Mouse (Mus musculus): ENCODE measurements at regions not wholly inside any gene's neighbourhood (a gene's known extent, or its start where the extent isn't known, plus 50 kb on each side); places are given as distances from the start of the nearest gene placed in this dataset.

- Histone ChIP-seq H3K4me2 (replicated peaks) (no peak overlapping the region), H3K9ac (no peak overlapping the region), H3K27me3 (no peaks in the 10 kb centered on the region), H3K27ac (replicated peaks) (no peak overlapping the region), H3K4me1 (no peaks in the 10 kb centered on the region), H3K36me3 (no peaks in the 10 kb centered on the region), H3K4me3 (replicated peaks) (no peak overlapping the region), H3K9me3 (replicated peaks) (no peaks in the 10 kb centered on the region)
- no peak for ATAC-seq (ENCODE audit: insufficient number of reproducible peaks, low FRiP score, low TSS enrichment, low read depth)
- 63% methylated on average over 2 of the region's 2 CpGs for WGBS
Measured at GRCm38 (mm10) chr2:143306571-143306925, 228.3 kb downstream of the Otor start.

GRCm38 (mm10) chr2:143325486-143325885, 220.5 kb upstream of the Pcsk2 start:
- no peak overlapping the region for H3K9ac ChIP-seq
- no peaks in the 10 kb centered on the region for H3K4me1 ChIP-seq
- H3K36me3 ChIP-seq = no peaks in the 10 kb centered on the region
- no peak overlapping the region for H3K27ac ChIP-seq (replicated peaks)
- H3K4me2 ChIP-seq (replicated peaks) = no peak overlapping the region
- no peaks in the 10 kb centered on the region for H3K27me3 ChIP-seq
- H3K4me3 ChIP-seq (replicated peaks) = no peak overlapping the region
- H3K9me3 ChIP-seq (replicated peaks) = no peaks in the 10 kb centered on the region
- ATAC-seq (ENCODE audit: insufficient number of reproducible peaks, low FRiP score, low TSS enrichment, low read depth) = no peak

- Histone ChIP-seq H3K9me3 (replicated peaks) (no peaks in the 10 kb centered on the region), H3K4me2 (replicated peaks) (no peak overlapping the region), H3K4me3 (replicated peaks) (no peak overlapping the region), H3K9ac (no peak overlapping the region), H3K4me1 (no peaks in the 10 kb centered on the region), H3K27me3 (no peaks in the 10 kb centered on the region), H3K27ac (replicated peaks) (no peak overlapping the region), H3K36me3 (no peaks in the 10 kb centered on the region)
- no peak for ATAC-seq (ENCODE audit: insufficient number of reproducible peaks, low FRiP score, low TSS enrichment, low read depth)
Measured at GRCm38 (mm10) chr2:143332071-143332470, 213.9 kb upstream of the Pcsk2 start.

GRCm38 (mm10) chr2:143340364-143340763, 205.6 kb upstream of the Pcsk2 start:
- WGBS = 36% methylated on average over 5 of the region's 5 CpGs
- Histone ChIP-seq H3K4me1 (no peaks in the 10 kb centered on the region), H3K9ac (no peak overlapping the region), H3K27ac (replicated peaks) (peak overlapping the region; percentile 18; the same call in 1 of the 2 replicates), H3K9me3 (replicated peaks) (no peaks in the 10 kb centered on the region), H3K4me2 (replicated peaks) (no peak overlapping the region), H3K27me3 (no peaks in the 10 kb centered on the region), H3K36me3 (no peaks in the 10 kb centered on the region), H3K4me3 (replicated peaks) (no peak overlapping the region)
- no peak for ATAC-seq (ENCODE audit: insufficient number of reproducible peaks, low FRiP score, low TSS enrichment, low read depth)

- Histone ChIP-seq H3K4me3 (replicated peaks) (no peak overlapping the region), H3K4me1 (no peaks in the 10 kb centered on the region), H3K9me3 (replicated peaks) (no peaks in the 10 kb centered on the region), H3K4me2 (replicated peaks) (no peak overlapping the region), H3K36me3 (no peaks in the 10 kb centered on the region), H3K27me3 (no peaks in the 10 kb centered on the region), H3K9ac (no peak overlapping the region), H3K27ac (replicated peaks) (no peak overlapping the region)
- ATAC-seq (ENCODE audit: insufficient number of reproducible peaks, low FRiP score, low TSS enrichment, low read depth) = no peak
- 56% methylated on average over 6 of the region's 6 CpGs for WGBS
Measured at GRCm38 (mm10) chr2:143364193-143364592, 181.8 kb upstream of the Pcsk2 start.

GRCm38 (mm10) chr2:143365976-143366375, 180.0 kb upstream of the Pcsk2 start:
- Histone ChIP-seq H3K4me3 (replicated peaks) (no peak overlapping the region), H3K9me3 (replicated peaks) (no peaks in the 10 kb centered on the region), H3K4me2 (replicated peaks) (no peak overlapping the region), H3K27ac (replicated peaks) (no peak overlapping the region), H3K4me1 (no peaks in the 10 kb centered on the region), H3K36me3 (no peaks in the 10 kb centered on the region), H3K9ac (no peak overlapping the region), H3K27me3 (no peaks in the 10 kb centered on the region)
- ATAC-seq (ENCODE audit: insufficient number of reproducible peaks, low FRiP score, low TSS enrichment, low read depth) = no peak
- 88% methylated on average over 5 of the region's 5 CpGs for WGBS

Measured in embryonic facial prominence, embryonic 15.5 days (tissue).